Mouse (Mus musculus) E14TG2a.4 (cell line): ENCODE data around the gene Gm45021.

Experiments used
- CTCF ChIP-seq: conservative IDR thresholded peaks from 2 replicates; pipeline ENCODE4 v1.5.1; 2014; ENCODE audit warnings: low read length
- NANOG ChIP-seq: IDR thresholded peaks from 2 replicates; pipeline ENCODE4 v1.6.1; 2014; ENCODE audit warnings: borderline replicate concordance, low read length, mixed read lengths
- POU5F1 ChIP-seq: IDR thresholded peaks from 2 replicates; pipeline ENCODE4 v1.6.1; 2014; ENCODE audit warnings: low read length, borderline replicate concordance

DNA sequence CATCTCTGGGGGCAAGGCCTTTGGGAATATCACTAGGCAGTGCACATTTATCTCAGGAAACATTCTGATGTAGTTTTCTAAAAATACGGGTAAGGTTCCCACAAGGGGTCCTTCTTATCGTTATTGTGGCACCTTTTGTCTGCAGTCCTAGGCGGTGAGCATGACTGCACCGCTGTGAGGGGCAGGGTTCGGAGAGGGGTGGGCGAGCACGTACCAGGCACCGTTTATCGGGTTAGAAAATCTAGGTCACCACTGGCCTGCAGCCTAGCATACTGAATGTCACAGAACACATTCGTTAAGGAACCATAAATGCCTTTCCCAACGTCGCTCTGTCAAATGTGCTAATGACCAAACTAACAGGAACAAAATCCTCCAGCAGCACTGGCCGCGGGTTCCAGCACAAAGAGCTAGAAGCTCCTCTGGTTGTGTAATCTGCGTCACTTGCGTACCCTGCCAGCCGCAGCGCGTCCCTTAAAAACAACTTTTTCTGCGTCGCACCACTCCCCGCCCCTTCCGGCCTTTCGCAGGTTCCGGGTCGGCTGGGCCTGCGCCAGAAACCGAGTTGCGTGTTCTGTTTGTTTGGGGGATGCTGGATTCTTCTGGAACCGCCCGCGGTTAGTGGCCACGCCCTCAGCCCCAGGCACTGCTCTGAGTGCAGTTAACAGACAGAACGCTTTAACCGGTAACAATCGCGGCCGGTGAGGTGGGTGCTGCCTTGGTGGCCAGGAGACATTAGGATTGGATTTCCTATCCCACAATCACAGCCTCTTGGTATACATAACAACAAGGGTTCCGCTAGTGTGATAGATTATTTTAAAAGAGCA lies 34.9 kb upstream of the Gm45021 start, which contains the start of gene Lrrc61:
- TF ChIP-seq CTCF (no peak), NANOG (no peak), POU5F1 (no peak)
